In the genomic region with DNA sequence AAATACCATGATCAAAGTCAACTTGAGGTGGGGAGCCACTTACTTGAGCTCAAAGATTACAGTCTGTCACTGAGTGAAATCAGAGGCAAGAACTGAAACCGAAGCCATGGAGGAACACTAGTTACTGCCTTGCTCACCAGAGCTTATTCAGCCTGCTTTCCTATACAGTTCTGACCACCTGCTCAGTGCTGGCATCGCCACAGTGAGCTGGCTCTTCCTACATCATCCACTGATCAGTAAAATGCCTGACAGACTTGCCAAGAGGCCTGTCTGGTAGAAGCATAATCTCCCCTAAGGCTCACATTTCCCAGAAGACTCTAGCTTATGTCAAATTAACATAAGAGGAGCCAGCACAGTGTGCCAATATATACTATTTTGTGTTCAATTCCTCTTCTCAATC, we compare ENCODE assay signal across 26 mouse cellular contexts.
DNase-seq lines count a peak whose midpoint lies in the region; ATAC-seq lines count a peak whose summit lies in the region.
"Had no signal": no experiment of that assay in that cellular context is flagged by ENCODE, and none has a peak within 500 bp of the region (broad histone marks: within the 10 kb centered on the region; RNA-seq: fewer than 3 reads in every experiment).

No protein-coding gene starts in this region.

- DNase-seq in embryonic facial prominence, embryonic 14.5 days (ENCODE audit: low spot score), result peak; percentile 3
- DNase-seq in embryonic facial prominence, embryonic 10.5 days (ENCODE audit: low spot score), result no peak
- DNase-seq in hindbrain, embryonic 10.5 days (ENCODE audit: low spot score), result no peak
- DNase-seq in right cerebral cortex, postnatal 10 days (ENCODE audit: low spot score in 2 of 2), result peak; percentile 27 to 42
- DNase-seq in right cerebral cortex, adult 18-20 months, result no peak
- no peak for DNase-seq in adrenal gland, postnatal 25 days
- DNase-seq: adrenal gland, postnatal 36 days; cerebellum, adult 11 months; embryo, embryonic 11 days; gastrocnemius, postnatal 14 days; heart, postnatal 14 days; kidney, adult 9 months; kidney, postnatal 10 days; right cerebral cortex, postnatal 14 days; spleen, adult 18-20 months; thymus, postnatal 14 days had no signal

- no peak overlapping the region for H3K9ac ChIP-seq in embryonic facial prominence, embryonic 14.5 days (ENCODE audit: low read depth, low read length)
- H3K9ac ChIP-seq in hindbrain, embryonic 16.5 days (ENCODE audit: low read depth, low read length), result no peak overlapping the region
- H3K9ac ChIP-seq: embryonic facial prominence, embryonic 13.5 days; limb, embryonic 13.5 days; lung, embryonic 15.5 days; midbrain, embryonic 12.5 days; neural tube, embryonic 13.5 days had no signal

- no peak for ATAC-seq in embryonic facial prominence, embryonic 14.5 days (ENCODE audit: low read depth)
- peak; percentile 61; the same call in 1 of the 2 replicates for ATAC-seq in hindbrain, embryonic 16.5 days
- ATAC-seq: CD4-positive, CD25-positive, alpha-beta regulatory T cell, adult 4 months; intestine, postnatal 0 days had no signal

- no peak overlapping the region for H3K4me2 ChIP-seq in embryonic facial prominence, embryonic 14.5 days (ENCODE audit: low read depth, low read length)
- no peak overlapping the region for H3K4me2 ChIP-seq in hindbrain, embryonic 16.5 days (ENCODE audit: low read length)
- H3K4me2 ChIP-seq: embryonic facial prominence, embryonic 13.5 days; limb, embryonic 13.5 days; liver, embryonic 11.5 days; lung, embryonic 15.5 days; midbrain, embryonic 12.5 days; neural tube, embryonic 13.5 days had no signal

- no peaks in the 10 kb centered on the region for H3K4me1 ChIP-seq in embryonic facial prominence, embryonic 14.5 days (ENCODE audit: control insufficient read depth, insufficient read depth, low read length)
- H3K4me1 ChIP-seq in embryonic facial prominence, embryonic 10.5 days, result no peaks in the 10 kb centered on the region
- no peaks in the 10 kb centered on the region for H3K4me1 ChIP-seq in hindbrain, embryonic 16.5 days (ENCODE audit: control insufficient read depth, insufficient read depth, low read depth, low read length)
- no peaks in the 10 kb centered on the region for H3K4me1 ChIP-seq in hindbrain, embryonic 10.5 days (replicated peaks)
- H3K4me1 ChIP-seq: embryonic facial prominence, embryonic 13.5 days; limb, embryonic 13.5 days; lung, embryonic 15.5 days; midbrain, embryonic 12.5 days; neural tube, embryonic 13.5 days had no signal

- 64% methylated on average over 2 of the region's 2 CpGs for WGBS in embryonic facial prominence, embryonic 14.5 days
- WGBS in embryonic facial prominence, embryonic 10.5 days, result 73% methylated on average over 2 of the region's 2 CpGs
- whole genome bisulfite sequencing in hindbrain, embryonic 16.5 days, result 65% methylated on average over 2 of the region's 2 CpGs
- WGBS in hindbrain, embryonic 10.5 days, result 85% methylated on average over 2 of the region's 2 CpGs

- no peaks in the 10 kb centered on the region for H3K9me3 ChIP-seq in embryonic facial prominence, embryonic 14.5 days (ENCODE audit: control insufficient read depth, low read length)
- no peaks in the 10 kb centered on the region for H3K9me3 ChIP-seq in embryonic facial prominence, embryonic 10.5 days
- no peaks in the 10 kb centered on the region for H3K9me3 ChIP-seq in hindbrain, embryonic 16.5 days (ENCODE audit: control insufficient read depth, low read length)
- no peaks in the 10 kb centered on the region for H3K9me3 ChIP-seq in hindbrain, embryonic 10.5 days
- H3K9me3 ChIP-seq: embryonic facial prominence, embryonic 13.5 days; limb, embryonic 13.5 days; lung, embryonic 15.5 days; midbrain, embryonic 12.5 days; neural tube, embryonic 13.5 days had no signal

- no peak overlapping the region for H3K27ac ChIP-seq in embryonic facial prominence, embryonic 14.5 days (replicated peaks; ENCODE audit: low read depth, low read length)
- no peak overlapping the region for H3K27ac ChIP-seq in embryonic facial prominence, embryonic 10.5 days (replicated peaks)
- H3K27ac ChIP-seq in hindbrain, embryonic 16.5 days (ENCODE audit: low read depth, low read length), result no peak overlapping the region
- no peak overlapping the region for H3K27ac ChIP-seq in hindbrain, embryonic 10.5 days
- H3K27ac ChIP-seq: embryonic facial prominence, embryonic 13.5 days; limb, embryonic 13.5 days; lung, embryonic 15.5 days; midbrain, embryonic 12.5 days; neural tube, embryonic 13.5 days had no signal

- H3K27me3 ChIP-seq in embryonic facial prominence, embryonic 14.5 days (replicated peaks; ENCODE audit: control insufficient read depth, insufficient read depth, low read length), result no peaks in the 10 kb centered on the region
- no peaks in the 10 kb centered on the region for H3K27me3 ChIP-seq in embryonic facial prominence, embryonic 10.5 days (replicated peaks; ENCODE audit: low read depth, poor library complexity, severe bottlenecking)
- H3K27me3 ChIP-seq in hindbrain, embryonic 16.5 days (replicated peaks; ENCODE audit: control insufficient read depth, insufficient read depth, low read length), result no peaks in the 10 kb centered on the region
- H3K27me3 ChIP-seq in hindbrain, embryonic 10.5 days (ENCODE audit: insufficient read depth, poor library complexity, severe bottlenecking), result no peaks in the 10 kb centered on the region
- H3K27me3 ChIP-seq: embryonic facial prominence, embryonic 13.5 days; limb, embryonic 13.5 days; lung, embryonic 15.5 days; midbrain, embryonic 12.5 days; neural tube, embryonic 13.5 days had no signal

- H3K36me3 ChIP-seq in embryonic facial prominence, embryonic 14.5 days (ENCODE audit: control insufficient read depth, insufficient read depth, low read length), result no peaks in the 10 kb centered on the region
- no peaks in the 10 kb centered on the region for H3K36me3 ChIP-seq in embryonic facial prominence, embryonic 10.5 days (replicated peaks)
- H3K36me3 ChIP-seq in hindbrain, embryonic 16.5 days (ENCODE audit: control insufficient read depth, insufficient read depth, low read length), result no peaks in the 10 kb centered on the region
- H3K36me3 ChIP-seq in hindbrain, embryonic 10.5 days, result no peaks in the 10 kb centered on the region
- H3K36me3 ChIP-seq: embryonic facial prominence, embryonic 13.5 days; limb, embryonic 13.5 days; lung, embryonic 15.5 days; midbrain, embryonic 12.5 days; neural tube, embryonic 13.5 days had no signal

- H3K4me3 ChIP-seq in embryonic facial prominence, embryonic 14.5 days (ENCODE audit: low read depth, low read length), result no peak overlapping the region
- H3K4me3 ChIP-seq in embryonic facial prominence, embryonic 10.5 days, result no peak overlapping the region
- H3K4me3 ChIP-seq in hindbrain, embryonic 16.5 days (ENCODE audit: low read length), result no peak overlapping the region
- H3K4me3 ChIP-seq in hindbrain, embryonic 10.5 days, result no peak overlapping the region
- H3K4me3 ChIP-seq: embryonic facial prominence, embryonic 13.5 days; erythroblast, embryonic 14.5 days; limb, embryonic 13.5 days; lung, embryonic 15.5 days; midbrain, embryonic 12.5 days; neural tube, embryonic 13.5 days had no signal

Comparison
In these comparisons a context has a peak if more than half of its experiments do, and no peak if none do; other contexts are left out.
1. DNase-seq: peak in embryonic facial prominence, embryonic 14.5 days (single experiment) and right cerebral cortex, postnatal 10 days (2 of 2); none in embryonic facial prominence, embryonic 10.5 days (single experiment), hindbrain, embryonic 10.5 days (single experiment), right cerebral cortex, adult 18-20 months (single experiment) and adrenal gland, postnatal 25 days (single experiment).